Mouse (Mus musculus): Measurements from ENCODE around the gene B3gnt9.
A peak's percentile ranks its signal among the peaks of the same experiment; 100 is the strongest.
"Not testable (repeated sequence)": the region's sequence is repeated elsewhere in the genome, so short reads cannot be mapped to it uniquely, and the experiment has no call there.

The B3gnt9 gene

GRCm38 (mm10) chr8:105258911-105259720, 4.2 kb upstream of the B3gnt9 start:
- DNase-seq (ENCODE audit: low read depth, low spot score): no peak

DNA sequence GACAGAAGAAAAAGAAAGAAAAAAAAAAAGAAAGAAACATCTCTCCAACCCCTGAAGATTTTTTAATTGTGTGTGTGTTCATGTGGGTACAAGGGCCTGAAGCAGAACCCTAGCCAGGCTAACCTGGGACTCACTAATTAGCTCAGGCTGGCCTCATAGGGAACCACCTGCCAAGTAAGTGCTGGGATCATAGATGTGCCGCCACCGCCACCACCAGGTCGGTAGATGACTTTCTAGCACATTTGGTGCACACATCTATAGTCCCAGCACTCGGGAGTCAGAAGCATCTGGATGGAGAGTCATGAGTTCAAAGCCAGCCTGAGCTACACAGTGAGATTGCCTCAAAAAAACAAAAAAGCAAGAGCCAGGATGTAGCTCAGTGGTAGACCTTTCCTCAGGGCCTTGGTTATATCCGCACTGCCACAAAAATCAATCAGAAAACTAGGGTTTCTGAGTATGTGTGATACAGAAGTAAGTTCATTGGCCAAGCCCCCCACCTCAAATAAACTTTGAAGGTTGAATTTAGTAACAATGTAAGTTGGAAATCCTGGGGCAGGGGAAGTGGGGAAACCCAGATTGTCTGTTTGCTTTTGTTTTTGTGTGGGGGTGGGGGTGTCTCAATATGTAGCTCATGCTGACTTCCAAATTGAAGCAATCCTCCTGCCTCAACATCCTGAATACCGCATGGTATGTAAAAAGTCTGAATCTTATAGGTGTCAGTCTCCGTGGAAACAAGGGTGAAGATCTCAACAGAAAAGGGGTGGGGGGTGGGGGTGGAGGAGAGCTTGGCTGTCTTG, 2.6 kb upstream of the B3gnt9 start:
- DNase-seq (ENCODE audit: low read depth, low spot score): no peak

DNA sequence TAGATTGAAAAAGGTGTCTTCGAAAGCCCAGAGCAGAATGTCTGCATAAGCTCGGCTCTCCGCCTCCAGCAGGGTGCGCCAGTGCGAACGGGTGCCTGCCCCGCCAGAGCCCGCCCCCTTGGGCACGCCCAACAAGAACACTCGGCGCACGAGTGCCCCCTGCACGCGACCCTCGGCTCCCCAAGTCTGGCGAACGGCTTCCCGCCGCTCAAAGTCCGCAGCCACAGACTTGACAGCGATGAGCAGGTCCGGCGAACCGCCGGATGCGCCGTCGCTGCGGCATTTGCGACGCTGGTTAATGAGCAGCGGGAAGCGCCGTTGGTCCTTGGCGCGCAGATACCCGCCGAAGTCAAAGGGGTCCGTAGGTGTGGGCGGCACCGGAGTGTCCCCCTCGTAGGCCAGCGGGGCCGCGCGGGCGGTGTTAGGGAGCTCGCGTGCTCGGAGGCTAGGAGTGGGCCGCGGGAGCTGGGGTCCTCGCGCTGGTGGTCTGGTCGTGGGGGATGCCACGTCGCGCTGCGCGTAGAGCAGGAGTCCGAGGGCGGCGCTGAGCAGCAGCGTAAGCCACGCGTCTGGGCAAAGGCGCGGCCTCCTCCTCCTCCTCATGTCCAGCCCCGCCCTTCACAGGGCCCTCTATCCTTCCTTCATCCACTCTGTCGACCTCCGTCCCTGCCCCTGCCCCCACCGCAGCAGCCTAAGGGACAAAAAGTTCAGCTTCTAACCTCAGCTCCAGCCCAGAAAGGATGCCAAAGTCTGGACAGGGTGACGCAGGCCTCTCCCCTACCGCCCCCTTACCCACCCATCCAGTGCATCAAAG, 594 bp downstream of the B3gnt9 start:
- DNase-seq (ENCODE audit: low read depth, low spot score): peak; percentile 71

DNA sequence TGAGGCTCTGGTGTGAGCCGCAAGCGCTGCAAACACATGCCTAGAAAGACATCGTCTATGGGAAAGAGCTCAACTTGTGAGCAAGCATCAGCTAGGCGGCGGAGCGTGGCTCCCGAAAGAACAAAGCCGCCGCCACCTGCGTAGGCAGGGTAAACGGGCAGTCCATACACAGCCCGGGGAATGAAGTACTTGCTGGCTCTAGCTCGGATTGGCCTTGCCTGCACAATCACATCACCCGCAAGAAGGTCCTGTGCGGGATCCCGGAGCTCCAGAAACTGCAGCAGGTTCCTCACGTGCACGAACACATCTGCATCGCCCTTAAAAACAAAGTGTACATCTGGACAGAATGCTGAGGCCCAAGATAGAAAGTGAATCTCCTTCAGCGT, 1.2 kb downstream of the B3gnt9 start:
- no peak for DNase-seq (ENCODE audit: low read depth, low spot score)

GRCm38 (mm10) chr8:105252680-105253537, 2.0 kb downstream of the B3gnt9 start:
- no peak for DNase-seq (ENCODE audit: low read depth, low spot score)

DNA sequence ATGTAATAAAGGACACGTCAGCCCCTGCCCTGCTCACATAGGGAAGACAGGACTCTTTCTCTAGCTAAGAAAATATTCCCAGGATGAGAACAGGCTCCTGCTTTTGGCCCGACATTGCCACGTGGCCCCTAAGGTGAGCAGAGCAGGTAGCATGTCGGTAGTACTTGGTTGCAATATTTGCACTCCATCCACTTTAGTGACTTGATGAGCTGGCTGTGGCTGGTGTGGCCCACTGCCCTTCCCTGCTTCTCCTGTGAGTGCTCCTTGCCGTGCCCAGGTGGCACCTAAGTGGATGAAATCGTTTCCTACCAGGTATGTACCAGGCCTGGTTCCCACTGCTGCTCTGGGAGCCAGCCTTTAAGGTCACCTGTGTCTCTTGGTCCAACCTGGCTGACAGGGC, 3.0 kb downstream of the B3gnt9 start:
- no peak for DNase-seq (ENCODE audit: low read depth, low spot score)

GRCm38 (mm10) chr8:105241016-105241415, 13.9 kb downstream of the B3gnt9 start:
- DNase-seq (ENCODE audit: low read depth, low spot score): no peak

DNA sequence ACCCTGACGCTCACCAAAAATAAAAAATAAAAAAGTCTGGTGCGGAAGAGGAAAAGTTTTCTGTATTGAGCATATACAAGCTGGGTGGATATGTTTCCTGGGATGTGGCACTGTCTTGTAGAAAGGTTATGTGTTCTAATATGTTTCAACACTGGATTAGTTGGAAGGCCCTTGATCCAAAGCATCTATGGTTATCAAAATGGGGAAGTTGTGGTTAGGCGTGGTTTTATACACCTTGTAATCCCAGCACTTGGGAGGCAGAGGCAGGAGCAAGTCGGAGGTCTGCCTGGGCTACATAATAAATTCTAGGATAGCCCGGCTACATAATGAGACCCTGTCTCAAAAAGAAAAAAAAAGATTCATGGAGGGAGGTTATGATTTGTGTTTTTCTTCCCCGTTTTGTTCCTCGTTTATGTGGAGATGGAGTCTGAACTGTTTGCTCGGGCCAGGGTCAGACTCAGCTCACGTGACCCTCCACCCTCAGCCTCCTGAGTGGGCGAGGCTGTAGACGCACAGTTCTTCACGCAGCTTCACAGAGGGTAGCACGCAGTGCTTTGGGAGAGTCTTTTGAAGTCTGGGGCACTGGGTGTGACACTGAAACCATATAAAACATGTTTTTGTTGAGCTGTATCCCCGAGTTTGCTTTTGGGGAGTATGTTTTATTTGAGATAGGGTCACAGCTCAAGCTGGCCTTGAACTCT, 17.4 kb downstream of the B3gnt9 start:
- DNase-seq (ENCODE audit: low read depth, low spot score): no peak

DNA sequence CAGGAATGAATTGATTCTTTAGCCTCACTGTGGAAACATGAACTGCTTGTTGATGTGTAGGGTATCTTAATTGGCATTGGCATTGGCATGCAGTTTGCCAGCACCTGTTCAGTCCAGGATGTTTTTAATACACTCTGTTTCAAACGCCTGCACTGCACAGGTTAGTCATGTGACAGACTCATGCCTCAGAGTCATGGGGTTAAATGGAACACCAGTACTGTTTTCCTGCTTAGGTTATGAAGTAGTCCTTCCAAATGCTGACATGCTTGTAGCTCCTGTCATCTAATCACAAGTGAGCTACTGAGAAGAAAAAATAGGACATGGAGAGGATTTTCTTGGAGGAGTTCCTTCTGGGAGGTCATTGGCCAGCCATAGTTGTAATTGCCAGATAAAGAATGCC, 19.7 kb downstream of the B3gnt9 start:
- peak; percentile 31 for DNase-seq (ENCODE audit: low read depth, low spot score)

- DNase-seq (ENCODE audit: low read depth, low spot score): no peak
Measured at GRCm38 (mm10) chr8:105233126-105233935, 21.6 kb downstream of the B3gnt9 start.

- not testable (repeated sequence) for DNase-seq (ENCODE audit: low read depth, low spot score)
Measured at GRCm38 (mm10) chr8:105232321-105232693, 22.6 kb downstream of the B3gnt9 start.

GRCm38 (mm10) chr8:105231503-105232320, 23.2 kb downstream of the B3gnt9 start:
- DNase-seq (ENCODE audit: low read depth, low spot score): no peak

GRCm38 (mm10) chr8:105225917-105226316, 29.0 kb downstream of the B3gnt9 start:
- DNase-seq (ENCODE audit: low read depth, low spot score): no peak

GRCm38 (mm10) chr8:105225272-105225593, 29.7 kb downstream of the B3gnt9 start:
- no peak for DNase-seq (ENCODE audit: low read depth, low spot score)

GRCm38 (mm10) chr8:105224413-105225271, 30.3 kb downstream of the B3gnt9 start, which contains the start of gene D230025D16Rik:
Gene D230025D16Rik (plus strand): TSS chr8:105225145.
- peak; percentile 93 for DNase-seq (ENCODE audit: low read depth, low spot score)

DNA sequence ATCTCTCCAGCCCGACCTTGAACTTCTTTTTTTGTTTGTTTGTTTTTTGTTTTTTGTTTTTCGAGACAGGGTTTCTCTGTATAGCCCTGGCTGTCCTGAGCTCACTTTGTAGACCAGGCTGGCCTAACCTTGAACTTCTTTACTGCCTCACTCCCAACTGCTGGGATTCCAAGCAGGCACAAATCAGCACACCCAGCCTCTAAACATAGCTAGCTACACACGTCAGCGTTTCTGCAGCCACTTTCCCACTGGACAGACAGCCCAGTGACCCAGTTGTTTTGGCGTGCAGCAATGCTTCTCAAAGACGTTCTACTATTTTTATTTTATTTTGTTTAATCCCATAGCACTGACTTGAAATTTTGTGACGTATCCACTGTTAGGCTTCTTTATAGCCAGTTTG, 31.1 kb downstream of the B3gnt9 start:
- DNase-seq (ENCODE audit: low read depth, low spot score): peak; percentile 23

- peak; percentile 23 for DNase-seq (ENCODE audit: low read depth, low spot score)
Measured at GRCm38 (mm10) chr8:105217926-105218522, 36.9 kb downstream of the B3gnt9 start.
